Mouse (Mus musculus): ENCODE measurements at regions not wholly inside any gene's neighbourhood (a gene's known extent, or its start where the extent isn't known, plus 50 kb on each side); places are given as distances from the start of the nearest gene placed in this dataset.

DNA sequence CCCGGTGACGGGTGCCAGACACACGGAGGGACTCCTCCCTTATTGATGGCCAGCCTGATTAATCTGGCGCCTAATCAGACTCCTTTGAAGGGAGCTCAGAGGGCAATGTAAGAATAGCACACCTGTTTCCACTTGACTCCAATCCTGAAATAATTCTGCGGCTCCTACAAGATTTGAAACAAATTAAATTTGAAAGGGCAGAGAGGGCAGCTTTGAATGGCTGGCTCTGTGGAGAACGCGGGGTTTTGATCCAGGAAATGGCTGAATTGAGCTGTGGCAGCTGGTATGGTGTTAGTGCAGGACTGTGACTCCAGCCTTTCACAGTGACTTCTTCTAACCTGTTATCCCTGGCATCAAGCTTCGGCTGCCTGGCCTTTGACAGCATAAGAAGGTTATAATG, 232.0 kb upstream of the Mpped2 start:
- TF ChIP-seq GATA2 (IDR thresholded peaks at IDR 0.05; ENCODE audit: borderline replicate concordance, low read depth, low read length) (no peak), POLR2AphosphoS5 (IDR thresholded peaks at IDR 0.05; ENCODE audit: insufficient replicate concordance, low read depth, low read length) (no peak), TAL1 (conservative IDR thresholded peaks at IDR 0.05; ENCODE audit: low read depth, low read length) (no peak), GATA1 (IDR thresholded peaks at IDR 0.05; ENCODE audit: borderline replicate concordance, low read length) (no peak), CTCF (IDR thresholded peaks at IDR 0.05; ENCODE audit: low read depth, low read length) (no peak)
- Histone ChIP-seq H3K27me3 (ENCODE audit: insufficient read depth, low read length) (no peaks in the 10 kb centered on the region), H3K4me1 (ENCODE audit: insufficient read depth, low read depth, low read length) (no peaks in the 10 kb centered on the region), H3K9me3 (replicated peaks) (peaks cover 36% of the 10 kb centered on the region), H3K4me3 (ENCODE audit: low read depth, low read length) (no peak overlapping the region), H3K36me3 (replicated peaks) (no peaks in the 10 kb centered on the region)
- DNase-seq (ENCODE audit: low spot score) (no peak), ATAC-seq (ENCODE audit: extremely low read depth, insufficient number of reproducible peaks, low FRiP score, poor library complexity, severe bottlenecking) (no peak)

GRCm38 (mm10) chr2:106461490-106461889, 231.6 kb upstream of the Mpped2 start:
- ATAC-seq (ENCODE audit: extremely low read depth, insufficient number of reproducible peaks, low FRiP score, poor library complexity, severe bottlenecking) (no peak), DNase-seq (ENCODE audit: low spot score) (no peak)
- Histone ChIP-seq H3K36me3 (replicated peaks) (no peaks in the 10 kb centered on the region), H3K4me3 (ENCODE audit: low read depth, low read length) (no peak overlapping the region), H3K27me3 (ENCODE audit: insufficient read depth, low read length) (no peaks in the 10 kb centered on the region), H3K9me3 (replicated peaks) (peaks cover 35% of the 10 kb centered on the region), H3K4me1 (ENCODE audit: insufficient read depth, low read depth, low read length) (no peaks in the 10 kb centered on the region)
- TF ChIP-seq POLR2AphosphoS5 (IDR thresholded peaks at IDR 0.05; ENCODE audit: insufficient replicate concordance, low read depth, low read length) (no peak), GATA2 (IDR thresholded peaks at IDR 0.05; ENCODE audit: borderline replicate concordance, low read depth, low read length) (no peak), CTCF (IDR thresholded peaks at IDR 0.05; ENCODE audit: low read depth, low read length) (no peak), TAL1 (conservative IDR thresholded peaks at IDR 0.05; ENCODE audit: low read depth, low read length) (no peak), GATA1 (IDR thresholded peaks at IDR 0.05; ENCODE audit: borderline replicate concordance, low read length) (no peak)

DNA sequence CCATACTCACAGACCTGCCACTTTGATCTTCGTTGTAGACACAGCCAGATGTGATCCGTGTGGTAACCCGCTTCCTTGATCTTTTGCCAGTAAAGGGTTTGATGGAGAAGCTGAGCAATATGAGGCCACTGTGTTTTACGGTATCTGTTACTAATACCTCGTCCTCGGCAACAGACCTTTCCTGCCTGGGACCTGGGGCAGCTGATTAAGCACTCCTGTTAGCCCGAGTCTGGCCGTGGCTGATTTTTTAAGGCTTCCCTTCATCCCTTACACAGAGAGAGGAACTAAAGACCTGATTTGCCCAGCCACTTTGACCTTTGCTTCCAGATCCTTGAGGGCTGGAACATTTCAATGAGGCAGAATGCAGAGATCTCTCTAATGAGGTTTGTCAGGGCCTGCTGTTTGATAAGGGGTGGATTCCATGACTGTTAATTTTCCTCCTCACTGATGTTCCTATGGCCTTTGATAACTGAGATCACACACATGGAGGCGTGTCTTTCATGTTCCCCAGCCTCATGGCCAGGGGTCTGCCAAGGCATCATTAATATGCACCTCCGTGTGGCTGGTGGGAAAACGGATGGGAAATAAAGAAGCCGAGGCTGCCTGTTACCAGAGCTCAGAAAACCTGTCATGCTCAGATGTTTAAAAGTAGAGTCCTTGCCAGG, 231.0 kb upstream of the Mpped2 start:
- Histone ChIP-seq H3K4me3 (ENCODE audit: low read depth, low read length) (no peak overlapping the region), H3K9me3 (replicated peaks) (peaks cover 33% of the 10 kb centered on the region), H3K4me1 (ENCODE audit: insufficient read depth, low read depth, low read length) (no peaks in the 10 kb centered on the region), H3K27me3 (ENCODE audit: insufficient read depth, low read length) (no peaks in the 10 kb centered on the region), H3K36me3 (replicated peaks) (no peaks in the 10 kb centered on the region)
- no peak for TF ChIP-seq GATA1 (IDR thresholded peaks at IDR 0.05; ENCODE audit: borderline replicate concordance, low read length)
- no peak for TF ChIP-seq TAL1 (conservative IDR thresholded peaks at IDR 0.05; ENCODE audit: low read depth, low read length)
- no peak for TF ChIP-seq GATA2 (IDR thresholded peaks at IDR 0.05; ENCODE audit: borderline replicate concordance, low read depth, low read length)
- TF ChIP-seq POLR2AphosphoS5 (IDR thresholded peaks at IDR 0.05; ENCODE audit: insufficient replicate concordance, low read depth, low read length): no peak
- no peak for TF ChIP-seq CTCF (IDR thresholded peaks at IDR 0.05; ENCODE audit: low read depth, low read length)
- DNase-seq (ENCODE audit: low spot score) (no peak), ATAC-seq (ENCODE audit: extremely low read depth, insufficient number of reproducible peaks, low FRiP score, poor library complexity, severe bottlenecking) (no peak)

GRCm38 (mm10) chr2:106465055-106465454, 228.0 kb upstream of the Mpped2 start:
- ATAC-seq (ENCODE audit: extremely low read depth, insufficient number of reproducible peaks, low FRiP score, poor library complexity, severe bottlenecking) (no peak), DNase-seq (ENCODE audit: low spot score) (no peak)
- Histone ChIP-seq H3K36me3 (replicated peaks) (no peaks in the 10 kb centered on the region), H3K9me3 (replicated peaks) (peaks cover 39% of the 10 kb centered on the region), H3K4me1 (ENCODE audit: insufficient read depth, low read depth, low read length) (no peaks in the 10 kb centered on the region), H3K4me3 (ENCODE audit: low read depth, low read length) (no peak overlapping the region), H3K27me3 (ENCODE audit: insufficient read depth, low read length) (no peaks in the 10 kb centered on the region)
- no peak for TF ChIP-seq CTCF (IDR thresholded peaks at IDR 0.05; ENCODE audit: low read depth, low read length)
- TF ChIP-seq GATA1 (IDR thresholded peaks at IDR 0.05; ENCODE audit: borderline replicate concordance, low read length): no peak
- no peak for TF ChIP-seq GATA2 (IDR thresholded peaks at IDR 0.05; ENCODE audit: borderline replicate concordance, low read depth, low read length)
- TF ChIP-seq POLR2AphosphoS5 (IDR thresholded peaks at IDR 0.05; ENCODE audit: insufficient replicate concordance, low read depth, low read length): no peak
- no peak for TF ChIP-seq TAL1 (conservative IDR thresholded peaks at IDR 0.05; ENCODE audit: low read depth, low read length)

GRCm38 (mm10) chr2:106465831-106466230, 227.2 kb upstream of the Mpped2 start:
- DNase-seq (ENCODE audit: low spot score): no peak
- Histone ChIP-seq H3K36me3 (replicated peaks) (no peaks in the 10 kb centered on the region), H3K27me3 (ENCODE audit: insufficient read depth, low read length) (no peaks in the 10 kb centered on the region), H3K4me1 (ENCODE audit: insufficient read depth, low read depth, low read length) (no peaks in the 10 kb centered on the region), H3K4me3 (ENCODE audit: low read depth, low read length) (no peak overlapping the region), H3K9me3 (replicated peaks) (peaks cover 34% of the 10 kb centered on the region)
- ATAC-seq (ENCODE audit: extremely low read depth, insufficient number of reproducible peaks, low FRiP score, poor library complexity, severe bottlenecking): no peak
- TF ChIP-seq GATA1 (IDR thresholded peaks at IDR 0.05; ENCODE audit: borderline replicate concordance, low read length) (no peak), TAL1 (conservative IDR thresholded peaks at IDR 0.05; ENCODE audit: low read depth, low read length) (no peak), GATA2 (IDR thresholded peaks at IDR 0.05; ENCODE audit: borderline replicate concordance, low read depth, low read length) (no peak), CTCF (IDR thresholded peaks at IDR 0.05; ENCODE audit: low read depth, low read length) (no peak), POLR2AphosphoS5 (IDR thresholded peaks at IDR 0.05; ENCODE audit: insufficient replicate concordance, low read depth, low read length) (no peak)

- no peaks in the 10 kb centered on the region for H3K27me3 ChIP-seq (ENCODE audit: insufficient read depth, low read length)
- ATAC-seq (ENCODE audit: extremely low read depth, insufficient number of reproducible peaks, low FRiP score, poor library complexity, severe bottlenecking) (no peak), DNase-seq (ENCODE audit: low spot score) (no peak)
- no peaks in the 10 kb centered on the region for H3K4me1 ChIP-seq (ENCODE audit: insufficient read depth, low read depth, low read length)
- no peak for TF ChIP-seq POLR2AphosphoS5 (IDR thresholded peaks at IDR 0.05; ENCODE audit: insufficient replicate concordance, low read depth, low read length)
- no peak for TF ChIP-seq CTCF (IDR thresholded peaks at IDR 0.05; ENCODE audit: low read depth, low read length)
- TF ChIP-seq GATA1 (IDR thresholded peaks at IDR 0.05; ENCODE audit: borderline replicate concordance, low read length): no peak
- TF ChIP-seq GATA2 (IDR thresholded peaks at IDR 0.05; ENCODE audit: borderline replicate concordance, low read depth, low read length): no peak
- TF ChIP-seq TAL1 (conservative IDR thresholded peaks at IDR 0.05; ENCODE audit: low read depth, low read length): no peak
- H3K9me3 ChIP-seq (replicated peaks): peaks cover 16% of the 10 kb centered on the region
- no peak overlapping the region for H3K4me3 ChIP-seq (ENCODE audit: low read depth, low read length)
- H3K36me3 ChIP-seq (replicated peaks): no peaks in the 10 kb centered on the region
Measured at GRCm38 (mm10) chr2:106469196-106469595, 223.9 kb upstream of the Mpped2 start.

All from G1E (cell line).